9 mouse cellular contexts compared by ENCODE assay signal in genomic region chr2:120044101-120044603, GRCm38 (mm10). TPM values are rescaled to one million over a fixed set of nuclear protein-coding genes. Genes with fewer than 3 reads are reported as not detected.
DNase-seq lines count a peak whose midpoint lies in the region; ATAC-seq and TF ChIP-seq lines count a peak whose summit lies in the region.
"Had no signal": no experiment of that assay in that cellular context is flagged by ENCODE, and none has a peak within 500 bp of the region (broad histone marks: within the 10 kb centered on the region; RNA-seq: fewer than 3 reads in every experiment).

No protein-coding gene starts in this region.

- peak; percentile 62 to 65 for DNase-seq in right cerebral cortex, adult 2 months (ENCODE audit: low spot score in 2 of 2)
- DNase-seq in right cerebral cortex, postnatal 10 days (ENCODE audit: low spot score in 2 of 2): no peak
- peak; percentile 79 for DNase-seq in embryonic facial prominence, embryonic 14.5 days (ENCODE audit: low spot score)
- DNase-seq in stomach, postnatal 0 days (ENCODE audit: low spot score): peak; percentile 74
- DNase-seq in gastrocnemius, adult 18-20 months (ENCODE audit: low spot score): no peak
- DNase-seq in layer of hippocampus, postnatal 25 days (ENCODE audit: extremely low spot score in 1 of 2, low spot score in 1 of 2): no peak
- no peak for DNase-seq in cerebellum, adult 8-10 months
- DNase-seq: thymus, postnatal 25 days had no signal

- ATAC-seq in embryonic facial prominence, embryonic 14.5 days (ENCODE audit: low read depth): peak; percentile 74
- peak; percentile 60 for ATAC-seq in limb, embryonic 12.5 days (ENCODE audit: insufficient number of reproducible peaks, insufficient read depth, low FRiP score, low TSS enrichment, low read depth)
- ATAC-seq in stomach, postnatal 0 days (ENCODE audit: low FRiP score, low TSS enrichment): peak; percentile 76

- H3K4me2 ChIP-seq in embryonic facial prominence, embryonic 14.5 days (ENCODE audit: low read depth, low read length): no peak overlapping the region
- H3K4me2 ChIP-seq in limb, embryonic 12.5 days: no peak overlapping the region
- peak overlapping the region; percentile 12; the same call in 1 of the 2 replicates for H3K4me2 ChIP-seq in stomach, postnatal 0 days (replicated peaks; ENCODE audit: low read depth)

- H3K27ac ChIP-seq in embryonic facial prominence, embryonic 14.5 days (replicated peaks; ENCODE audit: low read depth, low read length): peak overlapping the region; percentile 29; the same call in 1 of the 2 replicates
- H3K27ac ChIP-seq in limb, embryonic 12.5 days: peak overlapping the region; percentile 75
- H3K27ac ChIP-seq in stomach, postnatal 0 days (replicated peaks): peak overlapping the region; percentile 67

- no peak for TF ChIP-seq CTCF in stomach, postnatal 0 days (IDR thresholded peaks at IDR 0.05; ENCODE audit: low read depth)

- H3K9me3 ChIP-seq in embryonic facial prominence, embryonic 14.5 days (ENCODE audit: control insufficient read depth, low read length): no peaks in the 10 kb centered on the region
- H3K9me3 ChIP-seq in limb, embryonic 12.5 days: no peaks in the 10 kb centered on the region
- H3K9me3 ChIP-seq in stomach, postnatal 0 days (ENCODE audit: control insufficient read depth, low read length): no peaks in the 10 kb centered on the region

- TF ChIP-seq EP300 in stomach, postnatal 0 days (optimal IDR thresholded peaks at IDR 0.05): no peak

- H3K4me1 ChIP-seq in embryonic facial prominence, embryonic 14.5 days (ENCODE audit: control insufficient read depth, insufficient read depth, low read length): peaks cover 10% of the 10 kb centered on the region; the same call in 1 of the 2 replicates
- H3K4me1 ChIP-seq in limb, embryonic 12.5 days (replicated peaks): peaks cover 23% of the 10 kb centered on the region
- H3K4me1 ChIP-seq in stomach, postnatal 0 days (replicated peaks; ENCODE audit: control insufficient read depth, insufficient read depth): peaks cover 3% of the 10 kb centered on the region; the same call in 1 of the 2 replicates

- peaks cover 33% of the 10 kb centered on the region for H3K36me3 ChIP-seq in embryonic facial prominence, embryonic 14.5 days (ENCODE audit: control insufficient read depth, insufficient read depth, low read length)
- H3K36me3 ChIP-seq in limb, embryonic 12.5 days: peaks cover 35% of the 10 kb centered on the region
- H3K36me3 ChIP-seq in stomach, postnatal 0 days (ENCODE audit: control insufficient read depth, insufficient read depth, low read length): peaks cover under 1% of the 10 kb centered on the region

- H3K4me3 ChIP-seq in embryonic facial prominence, embryonic 14.5 days (ENCODE audit: low read depth, low read length): no peak overlapping the region
- no peak overlapping the region for H3K4me3 ChIP-seq in limb, embryonic 12.5 days (replicated peaks)
- H3K4me3 ChIP-seq in stomach, postnatal 0 days (ENCODE audit: low read depth, low read length): no peak overlapping the region

- peak overlapping the region; percentile 9; the same call in 1 of the 2 replicates for H3K9ac ChIP-seq in embryonic facial prominence, embryonic 14.5 days (ENCODE audit: low read depth, low read length)
- H3K9ac ChIP-seq in limb, embryonic 12.5 days (replicated peaks): no peak overlapping the region
- no peak overlapping the region for H3K9ac ChIP-seq in stomach, postnatal 0 days (ENCODE audit: low read length)

- H3K27me3 ChIP-seq in embryonic facial prominence, embryonic 14.5 days (replicated peaks; ENCODE audit: control insufficient read depth, insufficient read depth, low read length): no peaks in the 10 kb centered on the region
- no peaks in the 10 kb centered on the region for H3K27me3 ChIP-seq in limb, embryonic 12.5 days
- no peaks in the 10 kb centered on the region for H3K27me3 ChIP-seq in stomach, postnatal 0 days (ENCODE audit: control insufficient read depth, insufficient read depth, low read length)

- WGBS in embryonic facial prominence, embryonic 14.5 days: 54% methylated on average over 4 of the region's 4 CpGs
- WGBS in limb, embryonic 12.5 days: 48% methylated on average over 4 of the region's 4 CpGs
- 36% methylated on average over 4 of the region's 4 CpGs for WGBS in stomach, postnatal 0 days

RNA-seq across cellular contexts. Expression of gene Pla2g4b, which starts 10.9 kb away (rescaled TPM):
- 1.8 and 2.1 TPM in 2 replicates for polyA plus RNA-seq in embryonic facial prominence, embryonic 14.5 days (2014; fragmentation: Nextera tagmentation; extraction: Ambion mirVana)
- polyA plus RNA-seq in limb, embryonic 12.5 days (2016; fragmentation: Nextera tagmentation; extraction: Ambion mirVana): 3.7 and 3.8 TPM in 2 replicates
- 8.0 and 8.7 TPM in 2 replicates for polyA plus RNA-seq in stomach, postnatal 0 days (2015; fragmentation: Nextera tagmentation; extraction: Ambion mirVana)
- 1 to 10 TPM in 1 of 2 experiments, under 1 TPM in 1; 0.45 to 1.2 TPM for total RNA-seq in gastrocnemius, adult 18-20 months (2021)
- total RNA-seq in layer of hippocampus, postnatal 25 days (2021): 1 to 10 TPM; 3.3 TPM

RNA-seq across cellular contexts. Expression of gene Gm28042, which starts 16.9 kb away (rescaled TPM):
- polyA plus RNA-seq in embryonic facial prominence, embryonic 14.5 days (2014; fragmentation: Nextera tagmentation; extraction: Ambion mirVana): 2.5 and 2.9 TPM in 2 replicates
- polyA plus RNA-seq in limb, embryonic 12.5 days (2016; fragmentation: Nextera tagmentation; extraction: Ambion mirVana): 4.6 and 5.0 TPM in 2 replicates
- polyA plus RNA-seq in stomach, postnatal 0 days (2015; fragmentation: Nextera tagmentation; extraction: Ambion mirVana): 4.3 and 5.6 TPM in 2 replicates
- total RNA-seq in gastrocnemius, adult 18-20 months (2021): under 1 TPM; 0.41 to 0.52 TPM
- total RNA-seq in layer of hippocampus, postnatal 25 days (2021): 1 to 10 TPM; 1.5 to 2.1 TPM

RNA-seq across cellular contexts. Expression of gene Jmjd7, which starts 16.9 kb away (rescaled TPM):
- 14.4 and 19.2 TPM in 2 replicates for polyA plus RNA-seq in embryonic facial prominence, embryonic 14.5 days (2014; fragmentation: Nextera tagmentation; extraction: Ambion mirVana)
- polyA plus RNA-seq in limb, embryonic 12.5 days (2016; fragmentation: Nextera tagmentation; extraction: Ambion mirVana): 21.1 and 24.3 TPM in 2 replicates
- 11.3 and 12.7 TPM in 2 replicates for polyA plus RNA-seq in stomach, postnatal 0 days (2015; fragmentation: Nextera tagmentation; extraction: Ambion mirVana)
- 1 to 10 TPM; 2.4 to 3.0 TPM for total RNA-seq in gastrocnemius, adult 18-20 months (2021)
- 1 to 10 TPM; 4.2 to 5.3 TPM for total RNA-seq in layer of hippocampus, postnatal 25 days (2021)

Comparison
In these comparisons a context has a peak if more than half of its experiments do, and no peak if none do; other contexts are left out.
1. DNase-seq: peak in right cerebral cortex, adult 2 months (2 of 2), embryonic facial prominence, embryonic 14.5 days (single experiment) and stomach, postnatal 0 days (single experiment); none in right cerebral cortex, postnatal 10 days (0 of 2), gastrocnemius, adult 18-20 months (single experiment), layer of hippocampus, postnatal 25 days (0 of 2) and cerebellum, adult 8-10 months (single experiment).
2. Peak in every context shown above with its lines, with median percentiles within 50 percentile points of each other: ATAC-seq and H3K27ac ChIP-seq.